Mouse (Mus musculus) stomach, embryonic 14.5 days (tissue): ENCODE data around the gene Ubxn2a. TPM values are rescaled to one million over a fixed set of nuclear protein-coding genes. Genes with fewer than 3 reads are reported as not detected.
A peak's percentile ranks its signal among the peaks of the same experiment; 100 is the strongest.

Source experiments
- ATAC-seq: fragments of 200-750 bp; cut with Nextera tagmentation; 2 replicates; pipeline ENCODE4 v1.8.0; 2017; ENCODE audit warnings: low read depth, moderate TSS enrichment; ENCODE audit not compliant: insufficient number of reproducible peaks, insufficient read depth, low FRiP score
- H3K27ac ChIP-seq: fragments of 300-500 bp; sonication (generic); 2 replicates; pipeline ENCODE4 v1.5.1; 2014; ENCODE audit warnings: mild to moderate bottlenecking, low read length, moderate library complexity, mixed read lengths
- H3K27me3 ChIP-seq: fragments of 300-500 bp; sonication (generic); 2 replicates; pipeline ENCODE4 v1.6.1; 2014; ENCODE audit warnings: low read length, control low read depth, mixed read lengths; ENCODE audit not compliant: control insufficient read depth, insufficient read depth
- H3K36me3 ChIP-seq: fragments of 300-500 bp; sonication (generic); 2 replicates; pipeline ENCODE4 v1.6.1; 2014; ENCODE audit warnings: mild to moderate bottlenecking, control low read depth, low read length, moderate library complexity, mixed read lengths; ENCODE audit not compliant: control insufficient read depth, insufficient read depth
- H3K4me1 ChIP-seq: fragments of 300-500 bp; sonication (generic); 2 replicates; pipeline ENCODE4 v1.6.1; 2014; ENCODE audit warnings: low read length, control low read depth, mixed read lengths; ENCODE audit not compliant: control insufficient read depth, insufficient read depth
- H3K4me2 ChIP-seq: fragments of 300-500 bp; sonication (generic); replicated peaks from 2 replicates; pipeline ENCODE4 v1.6.1; 2014; ENCODE audit warnings: low read depth, low read length, control low read depth
- H3K4me3 ChIP-seq: fragments of 300-500 bp; sonication (generic); 2 replicates; pipeline ENCODE4 v1.5.1; 2014; ENCODE audit warnings: low read depth, low read length, control low read depth
- H3K9ac ChIP-seq: fragments of 300-500 bp; sonication (generic); replicated peaks from 2 replicates; pipeline ENCODE4 v1.6.1; 2014; ENCODE audit warnings: low read depth, mild to moderate bottlenecking, control low read depth, low read length, moderate library complexity, mixed read lengths
- H3K9me3 ChIP-seq: fragments of 300-500 bp; sonication (generic); 2 replicates; pipeline ENCODE4 v1.6.1; 2016; ENCODE audit warnings: low read depth, low read length, control low read depth; ENCODE audit not compliant: control insufficient read depth
- WGBS: fragments of 180-500 bp; shearing (Covaris S2); extraction: QIAGEN DNeasy Blood & Tissue Kit; methylation state at CpG from one replicate; pipeline ENCODE4 v1.1.7; 2014; 5-methylcytosine and 5-hydroxymethylcytosine counted together
- polyA plus RNA-seq: library from polyadenylated mRNA; unstranded; fragments of >200 nt; fragmentation: Nextera tagmentation; extraction: Ambion mirVana; gene quantifications from 2 replicates; pipeline ENCODE4 v1.2.1, GENCODE M21; 2014

Ubxn2a gene
- polyA plus RNA-seq, 1 experiment from 2014 or later, result 20.6 TPM

DNA sequence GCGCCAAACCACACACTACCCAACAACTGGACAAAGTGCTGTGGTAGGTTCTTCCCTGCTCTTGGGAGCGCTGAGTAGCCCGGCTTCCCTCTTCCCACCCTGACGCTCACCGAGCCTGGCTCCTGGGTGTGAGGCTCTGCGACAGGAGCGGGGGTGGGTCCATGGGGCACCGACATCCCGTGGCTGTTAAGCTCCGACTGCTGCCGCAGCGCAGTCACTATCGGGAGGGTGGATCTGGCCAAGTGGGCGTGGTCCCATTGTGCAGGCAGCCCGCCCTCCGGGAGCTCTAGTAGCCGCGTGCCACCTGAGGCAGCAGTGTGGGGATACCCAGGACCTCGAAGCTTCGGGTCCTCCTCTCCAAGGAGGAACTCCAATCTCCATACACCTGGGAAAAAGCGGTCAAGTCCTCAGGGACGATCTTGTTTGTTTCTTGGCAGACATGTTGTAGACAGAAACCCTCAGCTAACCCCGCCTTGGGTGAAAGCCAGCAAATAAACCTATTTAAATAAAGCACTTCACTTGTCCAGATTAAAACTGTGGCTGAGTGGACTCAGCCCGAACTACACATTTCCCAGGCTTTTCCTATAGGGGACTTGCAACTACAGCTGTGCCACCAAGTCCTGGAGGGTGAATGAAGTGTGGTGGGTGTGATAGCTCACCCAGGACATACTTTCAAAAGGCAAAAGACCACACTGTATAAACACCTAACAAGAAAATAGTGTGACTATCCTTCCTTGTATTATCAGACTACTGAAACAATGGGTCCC, 33.2 kb downstream of the Ubxn2a start, which contains the start of gene Mfsd2b:
TSS of gene Mfsd2b (minus strand) at position 199 of the 767 bp plus-strand sequence.
- no peaks in the 10 kb centered on the region for H3K36me3 ChIP-seq
- peak within 1 kb of the TSS; percentile 76 for H3K4me2 ChIP-seq
- H3K9ac ChIP-seq, result no peak within 1 kb of the TSS; the same call in 1 of the 2 replicates
- ATAC-seq, result peak; percentile 89
- WGBS, result 3% methylated on average over 24 of the region's 24 CpGs
- no peaks in the 10 kb centered on the region for H3K27me3 ChIP-seq
- H3K9me3 ChIP-seq, result no peaks in the 10 kb centered on the region
- peak within 1 kb of the TSS; percentile 28 for H3K4me3 ChIP-seq
- H3K27ac ChIP-seq, result no peak within 1 kb of the TSS
- peaks cover 5% of the 10 kb centered on the region; the same call in 1 of the 2 replicates for H3K4me1 ChIP-seq

GRCm38 (mm10) chr12:4873531-4873930, 34.0 kb downstream of the Ubxn2a start:
- H3K36me3 ChIP-seq, result no peaks in the 10 kb centered on the region
- peak overlapping the region; percentile 76; the same call in 1 of the 2 replicates for H3K4me2 ChIP-seq
- no peak overlapping the region for H3K27ac ChIP-seq
- H3K27me3 ChIP-seq, result no peaks in the 10 kb centered on the region
- no peak for ATAC-seq
- H3K4me3 ChIP-seq, result no peak overlapping the region
- H3K4me1 ChIP-seq, result peaks cover 8% of the 10 kb centered on the region; the same call in 1 of the 2 replicates
- WGBS, result 79% methylated on average over 6 of the region's 6 CpGs
- no peaks in the 10 kb centered on the region for H3K9me3 ChIP-seq
- H3K9ac ChIP-seq, result no peak overlapping the region

GRCm38 (mm10) chr12:4872983-4873477, 34.5 kb downstream of the Ubxn2a start:
- Histone ChIP-seq H3K36me3 (no peaks in the 10 kb centered on the region), H3K9ac (no peak overlapping the region), H3K4me2 (no peak overlapping the region), H3K4me1 (peaks cover 10% of the 10 kb centered on the region; the same call in 1 of the 2 replicates), H3K9me3 (no peaks in the 10 kb centered on the region), H3K27ac (no peak overlapping the region), H3K27me3 (no peaks in the 10 kb centered on the region), H3K4me3 (no peak overlapping the region)
- WGBS, result 68% methylated on average over 5 of the region's 5 CpGs
- ATAC-seq, result peak; percentile 28; the same call in 1 of the 2 replicates

DNA sequence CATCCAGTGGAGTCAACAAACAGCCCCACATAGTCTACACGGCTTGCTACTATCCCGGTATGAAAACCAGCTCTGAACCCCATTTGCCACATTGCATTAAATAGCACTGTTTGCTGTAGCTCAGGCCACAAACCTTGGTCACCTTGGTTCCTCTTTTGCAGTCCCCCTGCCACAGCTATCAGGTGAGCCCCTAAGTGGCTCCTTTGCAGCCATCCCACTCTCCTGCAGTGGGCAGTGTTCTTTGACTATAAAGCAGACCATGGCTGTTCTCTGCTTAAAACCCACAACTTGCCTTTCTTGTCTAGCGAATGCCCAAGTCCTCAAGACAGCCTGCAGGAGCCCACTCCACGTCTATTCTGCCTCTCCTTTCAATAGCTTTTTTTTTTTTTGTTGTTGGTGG, 35.2 kb downstream of the Ubxn2a start:
- ATAC-seq, result no peak
- 64% methylated on average over 4 of the region's 4 CpGs for WGBS
- H3K9ac ChIP-seq, result no peak overlapping the region
- H3K27ac ChIP-seq, result no peak overlapping the region
- H3K36me3 ChIP-seq, result no peaks in the 10 kb centered on the region
- H3K9me3 ChIP-seq, result no peaks in the 10 kb centered on the region
- no peak overlapping the region for H3K4me3 ChIP-seq
- no peak overlapping the region for H3K4me2 ChIP-seq
- H3K4me1 ChIP-seq, result peaks cover 11% of the 10 kb centered on the region; the same call in 1 of the 2 replicates
- H3K27me3 ChIP-seq, result no peaks in the 10 kb centered on the region

- Histone ChIP-seq H3K27ac (no peak overlapping the region), H3K4me1 (peaks cover 11% of the 10 kb centered on the region; the same call in 1 of the 2 replicates), H3K36me3 (no peaks in the 10 kb centered on the region), H3K4me2 (no peak overlapping the region), H3K9ac (no peak overlapping the region), H3K9me3 (no peaks in the 10 kb centered on the region), H3K4me3 (no peak overlapping the region), H3K27me3 (no peaks in the 10 kb centered on the region)
- no peak for ATAC-seq
- WGBS, result 87% methylated on average over 5 of the region's 5 CpGs
Measured at GRCm38 (mm10) chr12:4871260-4871659, 36.2 kb downstream of the Ubxn2a start.

DNA sequence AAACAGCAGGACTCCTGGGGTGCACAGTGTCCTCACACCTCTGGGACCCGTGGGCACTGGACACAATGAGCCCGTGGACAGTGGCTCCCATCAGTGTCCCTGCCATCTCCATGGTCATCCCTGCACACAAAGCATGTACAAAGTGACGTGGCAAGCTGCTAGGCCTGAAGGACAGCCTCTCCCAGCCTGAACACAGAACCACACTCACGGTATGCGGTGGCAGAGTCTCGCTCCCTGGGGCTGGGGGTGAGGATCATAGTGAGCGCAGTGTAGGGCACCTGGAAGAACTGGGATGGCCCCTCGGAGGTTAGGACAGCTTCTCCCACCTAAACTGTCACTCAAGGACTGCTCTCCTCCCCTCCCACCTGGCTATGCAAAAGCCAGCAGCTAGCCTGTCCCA, 38.6 kb downstream of the Ubxn2a start:
- Histone ChIP-seq H3K9ac (no peak overlapping the region), H3K27ac (no peak overlapping the region), H3K4me1 (peaks cover 14% of the 10 kb centered on the region; the same call in 1 of the 2 replicates), H3K9me3 (no peaks in the 10 kb centered on the region), H3K4me2 (no peak overlapping the region), H3K4me3 (no peak overlapping the region), H3K27me3 (no peaks in the 10 kb centered on the region), H3K36me3 (no peaks in the 10 kb centered on the region)
- WGBS, result 81% methylated on average over 8 of the region's 8 CpGs
- ATAC-seq, result no peak

- no peak overlapping the region for H3K9ac ChIP-seq
- H3K4me1 ChIP-seq, result peaks cover 16% of the 10 kb centered on the region
- H3K4me3 ChIP-seq, result no peak overlapping the region
- 64% methylated on average over 4 of the region's 4 CpGs for WGBS
- no peak for ATAC-seq
- H3K36me3 ChIP-seq, result no peaks in the 10 kb centered on the region
- H3K27ac ChIP-seq, result no peak overlapping the region
- H3K4me2 ChIP-seq, result no peak overlapping the region
- H3K27me3 ChIP-seq, result no peaks in the 10 kb centered on the region
- H3K9me3 ChIP-seq, result no peaks in the 10 kb centered on the region
Measured at GRCm38 (mm10) chr12:4864338-4864690, 43.2 kb downstream of the Ubxn2a start.

GRCm38 (mm10) chr12:4863654-4864337, 43.7 kb downstream of the Ubxn2a start:
- no peak overlapping the region for H3K4me2 ChIP-seq
- peak; percentile 34; the same call in 1 of the 2 replicates for ATAC-seq
- no peaks in the 10 kb centered on the region for H3K27me3 ChIP-seq
- H3K9ac ChIP-seq, result no peak overlapping the region
- WGBS, result 47% methylated on average over 4 of the region's 4 CpGs
- no peak overlapping the region for H3K4me3 ChIP-seq
- 0 out of 2 replicates have a peak overlapping the region, but pooled peaks have one; percentile 39 for H3K27ac ChIP-seq
- H3K4me1 ChIP-seq, result peaks cover 13% of the 10 kb centered on the region
- H3K9me3 ChIP-seq, result no peaks in the 10 kb centered on the region
- H3K36me3 ChIP-seq, result no peaks in the 10 kb centered on the region
